Mouse (Mus musculus) small intestine, adult 2 months (tissue): Measurements from ENCODE around the gene Bmp6.

ENCODE experiments used
- CTCF ChIP-seq: fragments of 200-500 bp; IDR thresholded peaks from 2 replicates; pipeline ENCODE4 v1.5.1; 2012; ENCODE audit warnings: low read depth, mild to moderate bottlenecking, control low read depth, inconsistent platforms, low read length, moderate library complexity, mixed read lengths; ENCODE audit not compliant: insufficient replicate concordance, insufficient read length; ENCODE audit errors: extremely low read depth
- POLR2A ChIP-seq: fragments of 200-500 bp; IDR thresholded peaks from 2 replicates; pipeline ENCODE4 v1.6.1; 2012; ENCODE audit warnings: low read depth, mild to moderate bottlenecking, control low read depth, inconsistent platforms, low read length, moderate library complexity

- TF ChIP-seq CTCF (no peak), POLR2A (no peak)
Measured at GRCm38 (mm10) chr13:38537521-38537920, 192.6 kb downstream of the Bmp6 start.
